Comparison of ENCODE assay signal across 11 mouse cellular contexts in genomic region chr6:85862565-85862964, GRCm38 (mm10).
DNase-seq lines count a peak whose midpoint lies in the region.
"Had no signal": no experiment of that assay in that cellular context is flagged by ENCODE, and none has a peak within 500 bp of the region (broad histone marks: within the 10 kb centered on the region; RNA-seq: fewer than 3 reads in every experiment).

No protein-coding gene starts in this region.

- DNase-seq in kidney, adult 11 months, result peak; percentile 36
- DNase-seq in kidney, postnatal 14 days, result no peak
- peak; percentile 62 for DNase-seq in ovary, adult 18-20 months (ENCODE audit: low spot score)
- no peak for DNase-seq in ovary, postnatal 36 days (ENCODE audit: low spot score)
- peak; percentile 66 to 69 for DNase-seq in kidney, postnatal 36 days
- DNase-seq in MN1 (ENCODE audit: low spot score), result no peak
- no peak for DNase-seq in thymus, postnatal 14 days
- DNase-seq: B cell, adult 2 months; cerebellum, adult 8-10 months; gastrocnemius, adult 2 months; right cerebral cortex, postnatal 4 days had no signal

Comparison
In these comparisons a context has a peak if more than half of its experiments do, and no peak if none do; other contexts are left out.
1. DNase-seq: peak in kidney, adult 11 months (single experiment), ovary, adult 18-20 months (single experiment) and kidney, postnatal 36 days (2 of 2); none in kidney, postnatal 14 days (single experiment), ovary, postnatal 36 days (single experiment), MN1 (single experiment) and thymus, postnatal 14 days (single experiment).